Mouse (Mus musculus) hindbrain, postnatal 0 days (tissue): ENCODE measurements around the gene Arhgap15. TPM values are rescaled to one million over a fixed set of nuclear protein-coding genes. Genes with fewer than 3 reads are reported as not detected.

Experiments used
- ATAC-seq: fragments of 200-750 bp; cut with Nextera tagmentation; 2 replicates; pipeline ENCODE4 v1.8.0; 2017; ENCODE audit warnings: mild to moderate bottlenecking, moderate TSS enrichment, moderate library complexity
- DNase-seq: peaks from one replicate; pipeline ENCODE4 v3.0.0-alpha.2; 2015; ENCODE audit warnings: low spot score
- H3K27ac ChIP-seq: fragments of 300-500 bp; sonication (generic); 2 replicates; pipeline ENCODE4 v1.5.1; 2014; ENCODE audit warnings: mild to moderate bottlenecking
- H3K27me3 ChIP-seq: fragments of 300-500 bp; sonication (generic); 2 replicates; pipeline ENCODE4 v1.6.1; 2014; ENCODE audit warnings: low read length, mixed read lengths; ENCODE audit not compliant: insufficient read depth
- H3K36me3 ChIP-seq: fragments of 300-500 bp; sonication (generic); 2 replicates; pipeline ENCODE4 v1.6.1; 2014; ENCODE audit warnings: low read length, mixed read lengths; ENCODE audit not compliant: insufficient read depth
- H3K4me1 ChIP-seq: fragments of 300-500 bp; sonication (generic); 2 replicates; pipeline ENCODE4 v1.6.1; 2014; ENCODE audit warnings: antibody characterized with exemption, low read length, mixed read lengths; ENCODE audit not compliant: insufficient read depth
- H3K4me2 ChIP-seq: fragments of 300-500 bp; sonication (generic); 2 replicates; pipeline ENCODE4 v1.6.1; 2014; ENCODE audit warnings: low read depth, mild to moderate bottlenecking, low read length, moderate library complexity, mixed read lengths
- H3K4me3 ChIP-seq: fragments of 300-500 bp; sonication (generic); 2 replicates; pipeline ENCODE4 v1.5.1; 2014; ENCODE audit warnings: low read length
- H3K9ac ChIP-seq: fragments of 300-500 bp; sonication (generic); replicated peaks from 2 replicates; pipeline ENCODE4 v1.6.1; 2014; ENCODE audit warnings: mild to moderate bottlenecking, low read length, moderate library complexity, mixed read lengths
- H3K9me3 ChIP-seq: fragments of 300-500 bp; sonication (generic); 2 replicates; pipeline ENCODE4 v1.6.1; 2016; ENCODE audit warnings: low read length, mixed read lengths
- CTCF ChIP-seq: IDR thresholded peaks from 2 replicates; pipeline ENCODE4 v1.5.1; 2016; ENCODE audit warnings: antibody characterized with exemption, control low read depth, low read depth
- WGBS: fragments of 180-500 bp; shearing (Covaris S2); extraction: QIAGEN DNeasy Blood & Tissue Kit; methylation state at CpG from one replicate; pipeline ENCODE4 v1.1.7; 2014; 5-methylcytosine and 5-hydroxymethylcytosine counted together
- polyA plus RNA-seq: library from polyadenylated mRNA; unstranded; fragments of >200 nt; fragmentation: Nextera tagmentation; extraction: Ambion mirVana; gene quantifications from 2 replicates; pipeline ENCODE4 v1.2.1, GENCODE M21; 2015
- total RNA-seq: library from RNA; depleted of rRNA; stranded (reverse); fragments of >200 nt; gene quantifications from 2 replicates; pipeline ENCODE4 v1.2.3, GENCODE M21; 2014

Gene Arhgap15
- total and polyA plus RNA-seq, 2 experiments from 2014 or later, result 2.0 to 4.0 TPM

GRCm38 (mm10) chr2:44345325-44345945 lies 596.8 kb downstream of the Arhgap15 start:
- H3K9me3 ChIP-seq, result no peaks in the 10 kb centered on the region
- H3K36me3 ChIP-seq, result no peaks in the 10 kb centered on the region
- H3K4me1 ChIP-seq, result no peaks in the 10 kb centered on the region
- H3K4me3 ChIP-seq, result no peak overlapping the region
- ATAC-seq (no peak), DNase-seq (no peak)
- H3K4me2 ChIP-seq, result no peak overlapping the region
- TF ChIP-seq CTCF, result no peak
- WGBS, result 91% methylated on average over 5 of the region's 5 CpGs
- H3K9ac ChIP-seq, result no peak overlapping the region
- no peak overlapping the region for H3K27ac ChIP-seq
- H3K27me3 ChIP-seq, result no peaks in the 10 kb centered on the region

GRCm38 (mm10) chr2:44346184-44346583 lies 597.6 kb downstream of the Arhgap15 start:
- no peak overlapping the region for H3K27ac ChIP-seq
- TF ChIP-seq CTCF, result no peak
- no peak for ATAC-seq
- H3K4me1 ChIP-seq, result no peaks in the 10 kb centered on the region
- H3K9me3 ChIP-seq, result no peaks in the 10 kb centered on the region
- no peak overlapping the region for H3K4me2 ChIP-seq
- no peaks in the 10 kb centered on the region for H3K27me3 ChIP-seq
- WGBS, result 86% methylated on average over 4 of the region's 4 CpGs
- DNase-seq, result no peak
- no peaks in the 10 kb centered on the region for H3K36me3 ChIP-seq
- no peak overlapping the region for H3K9ac ChIP-seq
- no peak overlapping the region for H3K4me3 ChIP-seq

- no peak overlapping the region for H3K9ac ChIP-seq
- 69% methylated on average over 5 of the region's 5 CpGs for WGBS
- no peaks in the 10 kb centered on the region for H3K36me3 ChIP-seq
- no peaks in the 10 kb centered on the region for H3K9me3 ChIP-seq
- no peak overlapping the region for H3K4me2 ChIP-seq
- H3K27ac ChIP-seq, result no peak overlapping the region
- H3K4me1 ChIP-seq, result no peaks in the 10 kb centered on the region
- no peak for TF ChIP-seq CTCF
- no peak overlapping the region for H3K4me3 ChIP-seq
- no peak for ATAC-seq
- DNase-seq, result no peak
- no peaks in the 10 kb centered on the region for H3K27me3 ChIP-seq
These were observed 599.2 kb downstream of the Arhgap15 start for GRCm38 (mm10) chr2:44347781-44348180.

GRCm38 (mm10) chr2:44349101-44349500 lies 600.5 kb downstream of the Arhgap15 start:
- H3K27ac ChIP-seq, result no peak overlapping the region
- no peaks in the 10 kb centered on the region for H3K4me1 ChIP-seq
- H3K9me3 ChIP-seq, result no peaks in the 10 kb centered on the region
- H3K36me3 ChIP-seq, result no peaks in the 10 kb centered on the region
- H3K9ac ChIP-seq, result no peak overlapping the region
- ATAC-seq (no peak), DNase-seq (no peak)
- TF ChIP-seq CTCF, result no peak
- no peaks in the 10 kb centered on the region for H3K27me3 ChIP-seq
- no peak overlapping the region for H3K4me3 ChIP-seq
- no peak overlapping the region for H3K4me2 ChIP-seq
- 81% methylated on average over 2 of the region's 2 CpGs for WGBS

- H3K9me3 ChIP-seq, result no peaks in the 10 kb centered on the region
- DNase-seq, result no peak
- H3K4me2 ChIP-seq, result no peak overlapping the region
- no peak for ATAC-seq
- no peak overlapping the region for H3K9ac ChIP-seq
- no peak overlapping the region for H3K27ac ChIP-seq
- no peaks in the 10 kb centered on the region for H3K27me3 ChIP-seq
- H3K4me3 ChIP-seq, result no peak overlapping the region
- no peaks in the 10 kb centered on the region for H3K36me3 ChIP-seq
- no peaks in the 10 kb centered on the region for H3K4me1 ChIP-seq
- no peak for TF ChIP-seq CTCF
- 79% methylated on average over 7 of the region's 7 CpGs for WGBS
These were observed 604.3 kb downstream of the Arhgap15 start for GRCm38 (mm10) chr2:44352885-44353284.

- no peak for DNase-seq
These were observed 605.0 kb downstream of the Arhgap15 start for GRCm38 (mm10) chr2:44353594-44353993.

GRCm38 (mm10) chr2:44354786-44355185 lies 606.2 kb downstream of the Arhgap15 start:
- H3K4me1 ChIP-seq, result no peaks in the 10 kb centered on the region
- ATAC-seq, result no peak

More at GRCm38 (mm10) chr2:44353594-44353993, 605.0 kb downstream of the Arhgap15 start:
- no peaks in the 10 kb centered on the region for H3K27me3 ChIP-seq
- no peaks in the 10 kb centered on the region for H3K36me3 ChIP-seq
- no peak overlapping the region for H3K4me3 ChIP-seq
- H3K4me1 ChIP-seq, result no peaks in the 10 kb centered on the region
- no peak overlapping the region for H3K4me2 ChIP-seq
- 79% methylated on average over 4 of the region's 4 CpGs for WGBS
- H3K27ac ChIP-seq, result no peak overlapping the region
- no peaks in the 10 kb centered on the region for H3K9me3 ChIP-seq
- ATAC-seq, result no peak
- H3K9ac ChIP-seq, result no peak overlapping the region
- no peak for TF ChIP-seq CTCF

More at GRCm38 (mm10) chr2:44354786-44355185, 606.2 kb downstream of the Arhgap15 start:
- Histone ChIP-seq H3K4me3 (no peak overlapping the region), H3K9me3 (no peaks in the 10 kb centered on the region), H3K27ac (no peak overlapping the region), H3K36me3 (no peaks in the 10 kb centered on the region), H3K9ac (no peak overlapping the region), H3K4me2 (no peak overlapping the region), H3K27me3 (no peaks in the 10 kb centered on the region)
- 90% methylated on average over 4 of the region's 4 CpGs for WGBS
- no peak for DNase-seq
- no peak for TF ChIP-seq CTCF
